Mouse (Mus musculus): ENCODE data around the gene Tmem201. TPM values are rescaled to one million over a fixed set of nuclear protein-coding genes. Genes with fewer than 3 reads are reported as not detected.
"Not testable (repeated sequence)": the region's sequence is repeated elsewhere in the genome, so short reads cannot be mapped to it uniquely, and the experiment has no call there.

Gene Tmem201
- polyA plus RNA-seq, 1 experiment from 2014 or later = 25.5 TPM

DNA sequence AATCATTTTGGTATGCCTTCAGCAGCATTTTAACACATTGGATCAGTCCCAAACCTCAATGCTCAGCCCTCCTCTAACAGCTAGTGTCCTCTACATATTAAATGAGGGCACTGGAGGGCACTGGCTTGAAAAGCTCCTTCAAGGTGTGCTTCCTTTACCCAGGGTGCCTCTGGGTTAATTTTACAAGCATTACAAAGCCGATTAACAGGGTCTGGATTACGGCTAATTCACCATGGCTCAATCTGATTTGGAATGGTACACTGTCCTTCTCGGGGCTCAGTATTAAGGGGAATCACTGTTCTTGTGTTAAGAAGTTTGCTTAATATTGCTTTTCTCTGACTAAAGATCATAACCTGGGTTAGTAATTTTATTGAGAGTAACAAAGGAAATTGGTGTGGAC lies 15.0 kb upstream of the Tmem201 start:
- Histone ChIP-seq H3K36me3 (ENCODE audit: control insufficient read depth, insufficient read depth, low read length) (no peaks in the 10 kb centered on the region), H3K4me2 (no peak overlapping the region), H3K9ac (ENCODE audit: low read depth, low read length) (no peak overlapping the region), H3K9me3 (replicated peaks; ENCODE audit: control insufficient read depth, low read length) (no peaks in the 10 kb centered on the region), H3K4me1 (ENCODE audit: control insufficient read depth, insufficient read depth, low read length) (0 out of 2 replicates have a peak, but pooled peaks cover 3% of the 10 kb centered on the region), H3K4me3 (ENCODE audit: low read depth, low read length) (no peak overlapping the region), H3K27me3 (ENCODE audit: control insufficient read depth, insufficient read depth, low read length) (no peaks in the 10 kb centered on the region), H3K27ac (ENCODE audit: low read depth, low read length) (no peak overlapping the region)
- 73% methylated on average over 3 of the region's 3 CpGs for WGBS (ENCODE audit: insufficient replicate concordance)
- ATAC-seq (replicated peaks; ENCODE audit: insufficient number of reproducible peaks, low FRiP score, low TSS enrichment) = no peak

DNA sequence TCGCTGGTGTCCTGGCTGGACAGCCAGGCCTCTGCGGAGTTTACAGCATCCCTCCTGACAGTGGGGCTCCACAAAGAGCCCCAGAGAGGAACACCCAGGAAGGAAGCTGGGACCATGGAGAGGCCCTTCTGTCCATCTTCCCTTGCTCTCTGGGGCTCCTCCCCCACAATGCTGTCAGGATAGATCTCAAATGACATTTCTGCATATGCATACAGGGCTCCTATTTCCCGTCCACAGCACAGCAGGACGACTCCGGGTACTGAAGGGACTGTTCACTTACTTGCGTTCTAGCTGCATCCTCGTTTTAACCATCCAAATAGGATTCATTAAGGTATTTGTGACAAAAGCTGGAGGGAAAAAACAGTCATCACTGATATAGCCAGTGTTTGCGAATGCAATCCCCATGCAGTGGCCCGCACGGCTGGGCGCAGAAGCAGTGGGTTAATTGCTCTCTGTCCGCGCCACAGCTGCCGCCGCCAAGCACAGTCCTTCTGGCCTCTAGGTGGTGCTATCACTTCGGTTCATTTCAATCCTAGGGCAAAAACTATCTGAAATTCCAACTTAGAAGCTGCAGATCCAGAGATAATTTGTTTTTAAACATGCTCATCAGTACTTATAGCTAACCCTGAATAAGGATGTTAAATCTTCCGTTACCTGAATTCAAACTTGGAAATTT lies 14.4 kb upstream of the Tmem201 start:
- no peak overlapping the region for H3K9ac ChIP-seq (ENCODE audit: low read depth, low read length)
- H3K27ac ChIP-seq (ENCODE audit: low read depth, low read length) = no peak overlapping the region
- no peak overlapping the region for H3K4me2 ChIP-seq
- no peaks in the 10 kb centered on the region for H3K27me3 ChIP-seq (ENCODE audit: control insufficient read depth, insufficient read depth, low read length)
- H3K4me3 ChIP-seq (ENCODE audit: low read depth, low read length) = no peak overlapping the region
- ATAC-seq (replicated peaks; ENCODE audit: insufficient number of reproducible peaks, low FRiP score, low TSS enrichment) = no peak
- H3K9me3 ChIP-seq (replicated peaks; ENCODE audit: control insufficient read depth, low read length) = no peaks in the 10 kb centered on the region
- WGBS (ENCODE audit: insufficient replicate concordance) = 36% methylated on average over 17 of the region's 17 CpGs
- H3K4me1 ChIP-seq (ENCODE audit: control insufficient read depth, insufficient read depth, low read length) = 0 out of 2 replicates have a peak, but pooled peaks cover 3% of the 10 kb centered on the region
- no peaks in the 10 kb centered on the region for H3K36me3 ChIP-seq (ENCODE audit: control insufficient read depth, insufficient read depth, low read length)

DNA sequence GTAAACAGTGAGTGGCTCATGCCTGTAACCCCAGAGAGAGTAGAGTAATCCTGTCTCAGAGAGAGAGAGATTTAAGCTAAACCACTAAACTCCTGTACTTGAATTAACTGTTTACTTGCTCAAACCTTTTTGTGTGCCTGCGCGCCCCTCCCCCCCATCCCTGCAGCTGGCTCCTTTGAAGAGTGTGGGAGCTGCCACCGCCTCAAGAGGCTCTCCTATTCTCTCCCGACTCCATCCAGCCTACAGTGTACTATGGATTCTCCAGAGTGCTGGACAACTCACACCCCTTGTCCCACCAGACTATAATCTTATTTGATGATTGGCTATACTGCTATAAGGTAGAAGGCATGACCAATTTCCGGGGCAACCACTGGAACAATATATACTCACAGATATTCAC lies 12.8 kb upstream of the Tmem201 start:
- 34% methylated on average over 5 of the region's 5 CpGs for WGBS (ENCODE audit: insufficient replicate concordance)
- ATAC-seq (replicated peaks; ENCODE audit: insufficient number of reproducible peaks, low FRiP score, low TSS enrichment) = no peak
- Histone ChIP-seq H3K9ac (ENCODE audit: low read depth, low read length) (no peak overlapping the region), H3K4me3 (ENCODE audit: low read depth, low read length) (no peak overlapping the region), H3K4me2 (no peak overlapping the region), H3K27ac (ENCODE audit: low read depth, low read length) (no peak overlapping the region), H3K9me3 (replicated peaks; ENCODE audit: control insufficient read depth, low read length) (no peaks in the 10 kb centered on the region), H3K36me3 (ENCODE audit: control insufficient read depth, insufficient read depth, low read length) (no peaks in the 10 kb centered on the region), H3K4me1 (ENCODE audit: control insufficient read depth, insufficient read depth, low read length) (0 out of 2 replicates have a peak, but pooled peaks cover 3% of the 10 kb centered on the region), H3K27me3 (ENCODE audit: control insufficient read depth, insufficient read depth, low read length) (no peaks in the 10 kb centered on the region)

DNA sequence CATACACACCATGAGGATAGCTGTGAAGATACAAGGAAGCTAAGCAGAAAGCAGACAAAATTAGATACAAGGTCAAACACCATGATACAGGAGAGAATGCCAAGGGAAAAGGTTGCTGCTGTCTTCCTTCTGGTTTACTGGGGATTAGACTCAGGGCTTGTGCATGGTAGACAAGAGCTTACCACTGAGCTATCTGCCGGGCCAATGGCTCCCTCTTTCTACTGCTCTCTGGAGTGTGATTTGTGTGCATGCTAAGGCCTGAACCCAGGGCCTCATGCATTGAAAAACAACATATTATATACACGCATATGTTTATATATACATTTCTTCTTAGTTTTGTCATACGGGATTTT lies 11.8 kb upstream of the Tmem201 start:
- H3K4me1 ChIP-seq (ENCODE audit: control insufficient read depth, insufficient read depth, low read length); H3K9me3 ChIP-seq (replicated peaks; ENCODE audit: control insufficient read depth, low read length); H3K4me3 ChIP-seq (ENCODE audit: low read depth, low read length); H3K4me2 ChIP-seq; H3K27me3 ChIP-seq (ENCODE audit: control insufficient read depth, insufficient read depth, low read length); H3K27ac ChIP-seq (ENCODE audit: low read depth, low read length); ATAC-seq (replicated peaks; ENCODE audit: insufficient number of reproducible peaks, low FRiP score, low TSS enrichment); H3K9ac ChIP-seq (ENCODE audit: low read depth, low read length); H3K36me3 ChIP-seq (ENCODE audit: control insufficient read depth, insufficient read depth, low read length): not testable (repeated sequence)
- 89% methylated on average over 3 of the region's 3 CpGs for WGBS (ENCODE audit: insufficient replicate concordance)

DNA sequence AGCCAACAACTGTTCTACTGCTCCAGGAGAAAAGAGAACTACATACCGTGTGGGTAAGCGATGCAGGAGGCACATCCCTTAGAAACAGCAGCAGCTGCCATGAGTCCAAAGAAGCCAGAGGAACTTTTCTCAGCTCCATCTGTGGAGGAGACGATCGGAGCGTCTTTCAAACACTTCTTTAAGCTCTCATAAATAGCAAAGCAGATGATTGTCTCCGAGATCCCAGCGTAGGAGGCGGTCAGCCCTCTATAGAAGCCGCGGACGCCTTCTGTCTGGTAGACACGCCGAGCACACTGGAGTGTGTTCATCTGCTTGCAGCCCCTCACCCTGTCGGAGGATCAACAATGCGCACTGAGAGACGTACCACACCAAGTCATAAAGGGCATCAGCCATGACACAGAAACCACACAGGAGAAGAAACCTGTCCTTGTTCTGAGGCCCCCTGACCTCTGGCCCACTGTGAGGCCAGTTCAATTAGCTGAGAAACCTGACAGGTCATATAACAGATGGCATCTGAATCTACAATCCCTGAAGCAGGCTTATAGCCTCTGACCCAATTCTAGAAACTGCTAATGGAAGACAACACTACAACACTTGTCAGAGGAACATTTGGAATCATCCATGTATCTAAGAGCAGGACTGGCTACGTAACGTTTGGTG lies 11.3 kb upstream of the Tmem201 start:
- Histone ChIP-seq H3K9ac (ENCODE audit: low read depth, low read length) (no peak overlapping the region), H3K9me3 (replicated peaks; ENCODE audit: control insufficient read depth, low read length) (no peaks in the 10 kb centered on the region), H3K27me3 (ENCODE audit: control insufficient read depth, insufficient read depth, low read length) (no peaks in the 10 kb centered on the region), H3K36me3 (ENCODE audit: control insufficient read depth, insufficient read depth, low read length) (no peaks in the 10 kb centered on the region), H3K27ac (ENCODE audit: low read depth, low read length) (no peak overlapping the region), H3K4me3 (ENCODE audit: low read depth, low read length) (no peak overlapping the region), H3K4me2 (no peak overlapping the region), H3K4me1 (ENCODE audit: control insufficient read depth, insufficient read depth, low read length) (0 out of 2 replicates have a peak, but pooled peaks cover 3% of the 10 kb centered on the region)
- ATAC-seq (replicated peaks; ENCODE audit: insufficient number of reproducible peaks, low FRiP score, low TSS enrichment) = no peak
- 88% methylated on average over 18 of the region's 18 CpGs for WGBS (ENCODE audit: insufficient replicate concordance)

DNA sequence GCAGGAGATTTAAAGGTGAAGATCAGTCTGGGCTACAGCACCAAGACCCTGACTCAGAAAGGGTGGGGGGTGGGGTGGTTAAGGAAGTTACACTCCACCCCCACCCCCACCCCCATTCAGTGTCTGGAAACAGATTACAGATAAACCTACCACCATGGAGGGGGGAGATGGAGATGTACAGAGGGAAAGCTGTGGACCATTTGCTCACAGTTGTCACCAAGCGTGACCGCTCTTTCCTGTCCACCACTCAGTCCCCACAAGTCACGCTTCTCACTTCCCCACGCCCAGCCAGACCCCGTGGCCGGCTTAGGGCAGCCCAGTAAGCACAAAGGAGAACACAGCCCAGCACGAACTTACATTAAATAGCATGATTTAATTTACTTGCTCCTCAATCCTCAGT lies 6.3 kb upstream of the Tmem201 start:
- Histone ChIP-seq H3K9me3 (replicated peaks; ENCODE audit: control insufficient read depth, low read length) (no peaks in the 10 kb centered on the region), H3K9ac (ENCODE audit: low read depth, low read length) (no peak overlapping the region), H3K27me3 (ENCODE audit: control insufficient read depth, insufficient read depth, low read length) (no peaks in the 10 kb centered on the region), H3K4me1 (ENCODE audit: control insufficient read depth, insufficient read depth, low read length) (no peaks in the 10 kb centered on the region), H3K4me3 (ENCODE audit: low read depth, low read length) (no peak overlapping the region), H3K36me3 (ENCODE audit: control insufficient read depth, insufficient read depth, low read length) (0 out of 2 replicates have a peak, but pooled peaks cover 2% of the 10 kb centered on the region), H3K4me2 (no peak overlapping the region), H3K27ac (ENCODE audit: low read depth, low read length) (no peak overlapping the region)
- WGBS (ENCODE audit: insufficient replicate concordance) = 64% methylated on average over 7 of the region's 7 CpGs
- no peak for ATAC-seq (replicated peaks; ENCODE audit: insufficient number of reproducible peaks, low FRiP score, low TSS enrichment)

DNA sequence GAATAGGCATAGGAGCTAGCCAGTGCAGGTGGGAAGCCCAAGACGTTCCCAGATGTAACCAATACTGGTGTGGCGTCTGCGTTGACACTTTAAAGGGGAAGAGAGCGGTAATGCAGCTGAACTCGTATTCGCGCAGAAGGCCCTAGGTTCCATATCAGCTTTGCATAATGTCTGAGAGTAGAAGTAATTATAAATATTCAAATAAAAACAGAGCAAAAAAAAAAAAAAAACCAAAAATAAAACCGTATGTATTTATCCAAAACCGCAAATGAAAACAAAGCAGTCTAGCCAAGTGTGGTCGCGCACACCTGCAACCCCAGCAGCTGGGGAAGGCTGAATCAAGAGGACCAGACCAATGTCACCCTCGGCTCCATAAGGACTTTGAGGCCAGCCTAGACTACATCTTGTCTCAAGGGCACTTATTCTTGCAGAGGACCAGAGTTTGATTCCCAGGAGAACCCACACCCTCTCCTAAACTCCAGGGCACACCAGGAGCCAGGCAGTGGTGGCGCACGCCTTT lies 4.2 kb upstream of the Tmem201 start:
- WGBS (ENCODE audit: insufficient replicate concordance) = 90% methylated on average over 14 of the region's 14 CpGs
- Histone ChIP-seq H3K4me3 (ENCODE audit: low read depth, low read length) (no peak overlapping the region), H3K9ac (ENCODE audit: low read depth, low read length) (no peak overlapping the region)

DNA sequence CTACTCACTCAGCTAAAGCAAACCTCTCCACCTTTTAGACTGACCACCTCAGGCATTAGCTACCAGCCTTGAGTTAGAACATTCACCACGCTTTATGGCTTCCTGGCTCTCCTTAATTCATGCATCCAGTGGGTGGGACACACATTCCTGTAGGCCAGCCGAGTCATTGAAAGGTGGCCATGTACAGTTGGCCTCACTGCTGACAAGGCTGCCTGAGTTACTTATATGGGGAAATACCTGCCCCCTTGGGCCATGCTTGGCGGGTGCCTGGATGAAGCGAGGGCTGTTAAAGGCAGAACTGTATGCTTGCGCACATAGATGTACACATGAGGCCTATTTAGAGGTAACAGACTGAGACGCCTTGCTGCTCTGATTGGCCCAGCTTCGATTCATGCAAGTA lies 2.5 kb upstream of the Tmem201 start:
- Histone ChIP-seq H3K4me2 (no peak overlapping the region), H3K4me3 (ENCODE audit: low read depth, low read length) (no peak overlapping the region), H3K36me3 (ENCODE audit: control insufficient read depth, insufficient read depth, low read length) (0 out of 2 replicates have a peak, but pooled peaks cover 2% of the 10 kb centered on the region), H3K4me1 (ENCODE audit: control insufficient read depth, insufficient read depth, low read length) (peaks cover 17% of the 10 kb centered on the region), H3K27ac (ENCODE audit: low read depth, low read length) (no peak overlapping the region), H3K9me3 (replicated peaks; ENCODE audit: control insufficient read depth, low read length) (no peaks in the 10 kb centered on the region), H3K9ac (ENCODE audit: low read depth, low read length) (no peak overlapping the region), H3K27me3 (ENCODE audit: control insufficient read depth, insufficient read depth, low read length) (no peaks in the 10 kb centered on the region)
- no peak for ATAC-seq (replicated peaks; ENCODE audit: insufficient number of reproducible peaks, low FRiP score, low TSS enrichment)
- WGBS (ENCODE audit: insufficient replicate concordance) = 84% methylated on average over 7 of the region's 7 CpGs

More for the DNA sequence above, 4.2 kb upstream of the Tmem201 start:
- Histone ChIP-seq H3K4me1 (ENCODE audit: control insufficient read depth, insufficient read depth, low read length) (peaks cover 2% of the 10 kb centered on the region; the same call in 1 of the 2 replicates), H3K27ac (ENCODE audit: low read depth, low read length) (no peak overlapping the region), H3K9me3 (replicated peaks; ENCODE audit: control insufficient read depth, low read length) (no peaks in the 10 kb centered on the region), H3K36me3 (ENCODE audit: control insufficient read depth, insufficient read depth, low read length) (0 out of 2 replicates have a peak, but pooled peaks cover 2% of the 10 kb centered on the region), H3K4me2 (no peak overlapping the region), H3K27me3 (ENCODE audit: control insufficient read depth, insufficient read depth, low read length) (no peaks in the 10 kb centered on the region)
- no peak for ATAC-seq (replicated peaks; ENCODE audit: insufficient number of reproducible peaks, low FRiP score, low TSS enrichment)
